Mouse (Mus musculus) liver, adult (tissue): ENCODE data around the gene Cdh26.

ENCODE experiments used
- GATA4 ChIP-seq: IDR thresholded peaks from 2 replicates; pipeline ENCODE4 v1.6.1; 2014; ENCODE audit warnings: mild to moderate bottlenecking, low read length; ENCODE audit not compliant: insufficient replicate concordance

The Cdh26 gene

GRCm38 (mm10) chr2:178520216-178520615, 89.9 kb downstream of the Cdh26 start:
- no peak for TF ChIP-seq GATA4

- TF ChIP-seq GATA4 = no peak
Measured at GRCm38 (mm10) chr2:178522331-178522730, 92.0 kb downstream of the Cdh26 start.

- no peak for TF ChIP-seq GATA4
Measured at GRCm38 (mm10) chr2:178522786-178523185, 92.5 kb downstream of the Cdh26 start.

- no peak for TF ChIP-seq GATA4
Measured at GRCm38 (mm10) chr2:178526776-178527175, 96.4 kb downstream of the Cdh26 start.

GRCm38 (mm10) chr2:178531226-178531625, 100.9 kb downstream of the Cdh26 start:
- no peak for TF ChIP-seq GATA4

GRCm38 (mm10) chr2:178536574-178536973, 106.2 kb downstream of the Cdh26 start:
- TF ChIP-seq GATA4 = no peak
